Comparison of ENCODE assay signal across 9 mouse cellular contexts in the genomic region with DNA sequence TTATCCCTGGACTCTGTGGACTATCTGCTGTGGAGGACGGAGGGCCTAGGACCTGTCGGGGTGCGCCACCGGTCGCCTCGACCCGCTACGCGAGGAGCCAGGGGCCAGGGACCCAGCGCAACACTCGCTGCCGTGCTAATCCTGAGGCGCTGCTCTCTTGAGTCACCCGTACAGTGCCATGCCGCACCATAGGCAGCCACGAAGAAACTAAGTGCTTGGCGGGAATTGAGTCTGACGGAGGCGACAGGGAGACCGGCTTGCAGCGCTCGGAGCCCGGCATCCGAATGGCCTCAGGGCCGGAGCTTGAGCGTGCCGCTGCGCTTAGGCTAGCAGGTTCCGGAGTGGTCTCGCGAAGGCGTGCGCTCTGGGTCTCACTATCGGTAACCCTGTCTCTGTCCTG. TPM values are rescaled to one million over a fixed set of nuclear protein-coding genes. Genes with fewer than 3 reads are reported as not detected.
DNase-seq lines count a peak whose midpoint lies in the region; ATAC-seq and TF ChIP-seq lines count a peak whose summit lies in the region.
"Had no signal": no experiment of that assay in that cellular context is flagged by ENCODE, and none has a peak within 500 bp of the region (broad histone marks: within the 10 kb centered on the region; RNA-seq: fewer than 3 reads in every experiment).

No protein-coding gene starts in this region.

- H3K9me3 ChIP-seq in heart, postnatal 0 days (replicated peaks; ENCODE audit: control insufficient read depth, low read length) = no peaks in the 10 kb centered on the region
- no peaks in the 10 kb centered on the region for H3K9me3 ChIP-seq in stomach, postnatal 0 days (ENCODE audit: control insufficient read depth, low read length)

- peak overlapping the region; percentile 12; the same call in 1 of the 2 replicates for H3K4me3 ChIP-seq in testis, adult 2 months (ENCODE audit: control insufficient read depth, low read depth, low read length)
- H3K4me3 ChIP-seq in heart, postnatal 0 days (ENCODE audit: low read depth, low read length) = peak overlapping the region; percentile 54
- H3K4me3 ChIP-seq in stomach, postnatal 0 days (ENCODE audit: low read depth, low read length) = peak overlapping the region; percentile 55
- H3K4me3 ChIP-seq: erythroblast, embryonic 14.5 days had no signal

- peaks cover 16% of the 10 kb centered on the region for H3K4me1 ChIP-seq in testis, adult 2 months (ENCODE audit: control insufficient read depth, insufficient read depth, low read length)
- peaks cover 9% of the 10 kb centered on the region; the same call in 1 of the 2 replicates for H3K4me1 ChIP-seq in heart, postnatal 0 days (ENCODE audit: control insufficient read depth, insufficient read depth)
- no peaks in the 10 kb centered on the region; the same call in 1 of the 2 replicates for H3K4me1 ChIP-seq in stomach, postnatal 0 days (replicated peaks; ENCODE audit: control insufficient read depth, insufficient read depth)

- no peak for ATAC-seq in heart, postnatal 0 days (ENCODE audit: insufficient read depth, low read depth)
- no peak for ATAC-seq in stomach, postnatal 0 days (ENCODE audit: low FRiP score, low TSS enrichment)

- no peak for TF ChIP-seq CTCF in testis, adult 2 months (IDR thresholded peaks at IDR 0.05; ENCODE audit: control insufficient read depth, insufficient read depth, insufficient replicate concordance, low read depth, low read length)
- no peak for TF ChIP-seq CTCF in heart, postnatal 0 days (IDR thresholded peaks at IDR 0.05; ENCODE audit: low read depth)
- TF ChIP-seq CTCF in stomach, postnatal 0 days (IDR thresholded peaks at IDR 0.05; ENCODE audit: low read depth) = no peak

- no peaks in the 10 kb centered on the region for H3K36me3 ChIP-seq in testis, adult 2 months (ENCODE audit: control insufficient read depth, insufficient read depth, low read length)
- H3K36me3 ChIP-seq in heart, postnatal 0 days (replicated peaks; ENCODE audit: control insufficient read depth, insufficient read depth, low read length) = no peaks in the 10 kb centered on the region
- no peaks in the 10 kb centered on the region for H3K36me3 ChIP-seq in stomach, postnatal 0 days (ENCODE audit: control insufficient read depth, insufficient read depth, low read length)

- H3K27me3 ChIP-seq in testis, adult 2 months (ENCODE audit: control insufficient read depth, insufficient read depth, low read length) = no peaks in the 10 kb centered on the region
- peaks cover 95% of the 10 kb centered on the region for H3K27me3 ChIP-seq in heart, postnatal 0 days (ENCODE audit: control insufficient read depth, insufficient read depth, low read length)
- peaks cover 30% of the 10 kb centered on the region for H3K27me3 ChIP-seq in stomach, postnatal 0 days (ENCODE audit: control insufficient read depth, insufficient read depth, low read length)

- H3K27ac ChIP-seq in testis, adult 2 months (ENCODE audit: control insufficient read depth, insufficient read depth, low read depth, low read length) = no peak overlapping the region
- H3K27ac ChIP-seq in heart, postnatal 0 days (ENCODE audit: low read depth) = no peak overlapping the region
- no peak overlapping the region for H3K27ac ChIP-seq in stomach, postnatal 0 days (replicated peaks)

- TF ChIP-seq EP300 in heart, postnatal 0 days (IDR thresholded peaks at IDR 0.05; ENCODE audit: low read depth) = no peak
- TF ChIP-seq EP300 in stomach, postnatal 0 days (optimal IDR thresholded peaks at IDR 0.05) = no peak

- WGBS in heart, postnatal 0 days = 1% methylated on average over 34 of the region's 34 CpGs
- 2% methylated on average over 34 of the region's 34 CpGs for WGBS in stomach, postnatal 0 days

- no peak overlapping the region for H3K9ac ChIP-seq in heart, postnatal 0 days (replicated peaks; ENCODE audit: low read depth, low read length)
- H3K9ac ChIP-seq in stomach, postnatal 0 days (ENCODE audit: low read length) = no peak overlapping the region

- DNase-seq in cerebellum, postnatal 14 days = peak; percentile 16 to 22
- DNase-seq in cerebellum, adult 8-10 months = no peak
- DNase-seq in testis, postnatal 10 days (ENCODE audit: low spot score) = no peak
- no peak for DNase-seq in heart, postnatal 0 days (ENCODE audit: low spot score)
- DNase-seq in mesoderm, embryonic 11.5 days (ENCODE audit: low read depth, low spot score) = peak; percentile 52
- peak; percentile 22 for DNase-seq in stomach, postnatal 0 days (ENCODE audit: low spot score)
- no peak for DNase-seq in c-Kit-positive CD71-positive TER-119-positive erythroid progenitor cells, embryonic 14.5 days (ENCODE audit: low spot score)

- H3K4me2 ChIP-seq in heart, postnatal 0 days (ENCODE audit: low read depth, low read length) = peak overlapping the region; percentile 90
- peak overlapping the region; percentile 85 for H3K4me2 ChIP-seq in stomach, postnatal 0 days (replicated peaks; ENCODE audit: low read depth)

- no peak for TF ChIP-seq POLR2A in testis, adult 2 months (IDR thresholded peaks at IDR 0.05; ENCODE audit: control insufficient read depth, low read depth, low read length)

RNA-seq across cellular contexts. Expression of a gene that starts 1.6 kb away (rescaled TPM):
- 0.14 TPM in 1 of 2 replicates, not detected in the other for polyA plus RNA-seq in testis, adult 2 months (2012; rRNA removed)
- 0.66 TPM in 1 of 2 replicates, not detected in the other for total RNA-seq in heart, postnatal 0 days (2014; rRNA removed; ENCODE audit: low replicate concordance)
- not detected in 2 replicates for polyA plus RNA-seq in heart, postnatal 0 days (2015; fragmentation: Nextera tagmentation; extraction: Ambion mirVana)
- polyA plus RNA-seq in stomach, postnatal 0 days (2015; fragmentation: Nextera tagmentation; extraction: Ambion mirVana) = 4.1 and 4.6 TPM in 2 replicates
- polyA plus RNA-seq: erythroblast, embryonic 14.5 days had no signal

Comparison
In these comparisons a context has a peak if more than half of its experiments do, and no peak if none do; other contexts are left out.
1. DNase-seq: peak in cerebellum, postnatal 14 days (2 of 2), mesoderm, embryonic 11.5 days (single experiment) and stomach, postnatal 0 days (single experiment); none in cerebellum, adult 8-10 months (single experiment), testis, postnatal 10 days (single experiment), heart, postnatal 0 days (single experiment) and c-Kit-positive CD71-positive TER-119-positive erythroid progenitor cells, embryonic 14.5 days (single experiment).
2. Peak in every context shown above with its lines, with median percentiles within 50 percentile points of each other: H3K4me3 ChIP-seq.